Mouse (Mus musculus) heart, adult 11 months (tissue): ENCODE data around the gene Gm7347.
"Not testable (repeated sequence)": the region's sequence is repeated elsewhere in the genome, so short reads cannot be mapped to it uniquely, and the experiment has no call there.

ENCODE experiments used
- DNase-seq: peaks from one replicate; pipeline ENCODE4 v3.0.0; 2022

Gene Gm7347

DNA sequence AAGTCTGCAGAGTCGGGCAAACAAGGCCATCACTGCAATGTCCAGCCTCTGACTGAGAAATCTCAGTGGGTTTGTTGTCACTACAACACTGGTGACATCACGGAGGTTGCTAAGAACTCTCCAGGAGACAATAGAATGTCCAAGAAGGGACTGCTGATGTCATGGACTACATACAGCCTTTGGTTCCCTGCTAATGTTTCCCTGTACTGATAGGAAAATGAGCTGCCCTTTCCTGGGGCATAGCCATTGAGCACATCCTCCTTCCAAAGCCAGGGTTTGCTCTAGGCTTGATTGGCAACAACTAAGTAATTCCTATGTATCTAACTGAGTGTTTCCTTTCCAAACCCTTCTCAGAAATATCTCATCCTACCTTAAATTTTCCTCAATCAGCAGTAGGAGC is at the start of gene Gm7347:
Gm7347 (minus strand) TSS at position 101 of the 400 bp plus-strand sequence.
- DNase-seq = not testable (repeated sequence)

DNA sequence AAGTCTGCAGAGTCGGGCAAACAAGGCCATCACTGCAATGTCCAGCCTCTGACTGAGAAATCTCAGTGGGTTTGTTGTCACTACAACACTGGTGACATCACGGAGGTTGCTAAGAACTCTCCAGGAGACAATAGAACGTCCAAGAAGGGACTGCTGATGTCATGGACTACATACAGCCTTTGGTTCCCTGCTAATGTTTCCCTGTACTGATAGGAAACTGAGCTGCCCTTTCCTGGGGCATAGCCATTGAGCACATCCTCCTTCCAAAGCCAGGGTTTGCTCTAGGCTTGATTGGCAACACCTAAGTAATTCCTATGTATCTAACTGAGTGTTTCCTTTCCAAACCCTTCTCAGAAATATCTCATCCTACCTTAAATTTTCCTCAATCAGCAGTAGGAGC is 46.9 kb upstream of the Gm7347 start, which contains the start of gene 5031410I06Rik:
5031410I06Rik (minus strand) TSS at position 101 of the 400 bp plus-strand sequence.
- DNase-seq = not testable (repeated sequence)

DNA sequence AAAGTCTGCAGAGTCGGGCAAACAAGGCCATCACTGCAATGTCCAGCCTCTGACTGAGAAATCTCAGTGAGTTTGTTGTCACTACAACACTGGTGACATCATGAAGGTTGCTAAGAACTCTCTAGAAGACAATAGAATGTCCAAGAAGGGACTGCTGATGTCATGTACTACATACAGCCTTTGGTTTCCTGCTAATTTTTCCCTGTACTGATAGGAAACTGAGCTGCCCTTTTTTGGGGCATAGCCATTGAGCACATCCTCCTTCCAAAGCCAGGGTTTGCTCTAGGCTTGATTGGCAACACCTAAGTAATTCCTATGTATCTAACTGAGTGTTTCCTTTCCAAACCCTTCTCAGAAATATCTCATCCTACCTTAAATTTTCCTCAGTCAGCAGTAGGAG is 30.8 kb upstream of the Gm7347 start, which contains the start of gene Gm10471:
Gm10471 (minus strand) TSS at position 101 of the 400 bp plus-strand sequence.
- DNase-seq = not testable (repeated sequence)

DNA sequence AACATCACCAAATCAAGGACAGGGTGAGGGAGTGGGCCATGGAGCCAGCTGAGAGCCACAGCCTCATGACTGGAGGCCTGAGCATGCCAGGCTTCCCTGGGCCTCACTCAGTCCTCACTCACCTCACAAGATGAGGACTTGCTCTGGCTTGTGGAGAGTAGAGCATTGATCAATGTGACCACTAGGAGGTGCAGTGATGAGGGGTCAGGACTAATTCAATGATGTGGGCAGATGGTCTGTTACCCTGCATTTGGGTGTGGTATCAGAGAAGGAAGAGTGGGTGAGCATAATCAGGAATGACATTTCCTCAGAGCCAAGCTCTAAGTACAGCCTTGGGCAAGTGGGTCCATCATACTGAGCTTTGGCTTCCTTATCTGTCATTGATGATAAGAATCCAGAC is 20.6 kb upstream of the Gm7347 start:
- DNase-seq = not testable (repeated sequence)

DNA sequence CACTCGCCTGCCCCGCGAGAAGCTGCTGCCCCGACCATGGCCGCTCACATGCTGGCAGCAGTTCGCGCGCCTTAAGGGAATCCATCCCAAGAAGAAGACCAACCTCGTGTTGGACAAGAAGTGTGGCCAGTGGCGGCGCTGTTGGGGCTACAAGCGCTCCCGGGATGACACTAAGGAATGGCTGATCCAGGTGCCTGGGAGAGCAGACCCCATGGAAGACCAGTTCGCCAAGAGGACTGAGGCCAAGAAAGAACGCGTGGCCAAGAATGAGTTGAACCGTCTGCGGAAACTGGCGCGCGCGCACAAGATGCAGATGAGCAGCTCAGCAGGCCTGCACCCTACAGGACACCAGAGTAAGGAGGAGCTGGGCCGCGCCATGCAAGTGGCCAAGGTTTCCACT is 12.3 kb upstream of the Gm7347 start:
- no peak for DNase-seq

DNA sequence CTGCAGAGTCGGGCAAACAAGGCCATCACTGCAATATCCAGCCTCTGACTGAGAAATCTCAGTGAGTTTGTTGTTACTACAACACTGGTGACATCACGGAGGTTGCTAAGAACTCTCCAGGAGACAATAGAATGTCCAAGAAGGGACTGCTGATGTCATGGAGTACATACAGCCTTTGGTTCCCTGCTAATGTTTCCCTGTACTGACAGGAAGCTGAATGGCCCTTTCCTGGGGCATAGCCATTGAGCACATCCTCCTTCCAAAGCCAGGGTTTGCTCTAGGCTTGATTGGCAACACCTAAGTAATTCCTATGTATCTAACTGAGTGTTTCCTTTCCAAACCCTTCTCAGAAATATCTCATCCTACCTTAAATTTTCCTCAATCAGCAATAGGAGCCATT is 18.9 kb downstream of the Gm7347 start, which contains the start of gene Speer4a:
Speer4a (minus strand) TSS at position 101 of the 400 bp plus-strand sequence.
- DNase-seq = not testable (repeated sequence)

DNA sequence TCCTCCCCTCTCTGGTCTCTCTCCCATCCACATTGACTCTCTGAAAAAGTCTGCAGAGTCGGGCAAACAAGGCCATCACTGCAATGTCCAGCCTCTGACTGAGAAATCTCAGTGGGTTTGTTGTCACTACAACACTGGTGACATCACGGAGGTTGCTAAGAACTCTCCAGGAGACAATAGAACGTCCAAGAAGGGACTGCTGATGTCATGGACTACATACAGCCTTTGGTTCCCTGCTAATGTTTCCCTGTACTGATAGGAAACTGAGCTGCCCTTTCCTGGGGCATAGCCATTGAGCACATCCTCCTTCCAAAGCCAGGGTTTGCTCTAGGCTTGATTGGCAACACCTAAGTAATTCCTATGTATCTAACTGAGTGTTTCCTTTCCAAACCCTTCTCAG is 35.6 kb downstream of the Gm7347 start, which contains the start of gene Gm5862:
Gm5862 (minus strand) TSS at position 101 of the 400 bp plus-strand sequence.
- not testable (repeated sequence) for DNase-seq

DNA sequence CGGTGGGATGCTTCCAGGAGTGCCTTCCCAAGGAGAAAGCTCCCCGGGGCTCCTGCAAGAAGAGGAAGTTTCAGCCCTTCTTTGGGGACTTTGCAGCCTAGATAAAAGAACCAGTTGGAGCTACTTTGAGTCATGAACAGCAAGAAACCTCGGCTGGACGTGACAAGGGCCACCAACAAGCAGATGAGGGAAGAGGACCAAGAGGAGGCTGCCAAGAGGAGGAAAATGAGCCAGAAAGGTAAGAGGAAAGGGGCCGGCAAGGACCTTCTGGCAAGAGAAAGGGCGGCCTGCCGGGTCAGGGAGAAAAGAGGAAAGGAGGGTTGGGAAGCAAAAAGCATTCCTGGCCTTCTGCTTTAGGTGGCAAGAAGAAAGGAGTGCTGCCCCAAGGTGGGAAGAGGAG is 50.7 kb downstream of the Gm7347 start:
- not testable (repeated sequence) for DNase-seq

DNA sequence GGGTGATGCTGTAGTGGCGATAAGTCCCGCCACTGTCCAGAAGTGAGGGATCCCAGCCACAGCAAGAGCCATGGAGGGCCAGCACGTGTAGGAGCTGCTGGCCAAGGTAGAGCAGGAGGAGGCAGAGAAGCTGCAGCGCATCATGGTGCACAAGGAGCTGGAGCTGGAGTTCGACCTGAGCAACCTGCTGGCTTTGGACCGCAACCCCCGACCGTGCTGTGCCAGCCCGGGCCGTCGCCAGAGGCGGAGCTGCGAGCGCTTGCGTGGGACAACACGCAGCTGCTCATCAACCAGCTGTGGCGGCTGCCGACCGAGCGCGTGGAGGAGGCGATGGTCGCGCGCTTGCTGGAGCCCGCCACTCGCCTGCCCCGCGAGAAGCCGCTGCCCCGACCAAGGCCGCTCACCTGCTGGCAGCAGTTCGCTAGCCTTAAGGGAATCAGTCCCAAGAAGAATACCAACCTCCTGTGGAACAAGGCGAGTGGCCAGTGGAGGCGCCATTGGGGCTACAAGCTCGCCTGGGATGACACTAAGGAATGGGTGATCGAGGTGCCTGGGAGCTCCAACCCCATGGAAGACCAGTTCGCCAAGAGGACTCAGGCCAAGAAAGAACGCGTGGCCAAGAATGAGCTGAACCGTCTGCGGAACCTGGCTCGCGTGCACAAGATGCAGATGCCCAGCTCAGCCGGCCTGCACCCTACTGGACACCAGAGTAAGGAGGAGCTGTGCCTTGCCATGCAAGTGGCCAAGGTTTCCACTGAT is 51.3 kb downstream of the Gm7347 start:
- peak; percentile 81 for DNase-seq

DNA sequence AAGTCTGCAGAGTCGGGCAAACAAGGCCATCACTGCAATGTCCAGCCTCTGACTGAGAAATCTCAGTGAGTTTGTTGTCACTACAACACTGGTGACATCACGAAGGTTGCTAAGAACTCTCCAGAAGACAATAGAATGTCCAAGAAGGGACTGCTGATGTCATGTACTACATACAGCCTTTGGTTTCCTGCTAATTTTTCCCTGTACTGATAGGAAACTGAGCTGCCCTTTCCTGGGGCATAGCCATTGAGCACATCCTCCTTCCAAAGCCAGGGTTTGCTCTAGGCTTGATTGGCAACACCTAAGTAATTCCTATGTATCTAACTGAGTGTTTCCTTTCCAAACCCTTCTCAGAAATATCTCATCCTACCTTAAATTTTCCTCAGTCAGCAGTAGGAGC is 53.7 kb downstream of the Gm7347 start, which contains the start of gene Gm1979:
Gm1979 (minus strand) TSS at position 101 of the 400 bp plus-strand sequence.
- DNase-seq = not testable (repeated sequence)
